Mouse (Mus musculus) heart, adult 11 months (tissue): ENCODE data around the gene Syne2.

Source experiments
- DNase-seq: peaks from one replicate; pipeline ENCODE4 v3.0.0; 2022

Syne2 gene

GRCm38 (mm10) chr12:76070386-76070785, 252.5 kb downstream of the Syne2 start:
- DNase-seq, result no peak

- peak; percentile 94 for DNase-seq
Observed at GRCm38 (mm10) chr12:76071935-76072849, 254.3 kb downstream of the Syne2 start.

- no peak for DNase-seq
Observed at GRCm38 (mm10) chr12:76073066-76073826, 255.3 kb downstream of the Syne2 start.

- no peak for DNase-seq
Observed at GRCm38 (mm10) chr12:76073981-76074380, 256.0 kb downstream of the Syne2 start.

- peak; percentile 75 for DNase-seq
Observed at GRCm38 (mm10) chr12:76080876-76081556, 263.1 kb downstream of the Syne2 start.

- DNase-seq, result no peak
Observed at GRCm38 (mm10) chr12:76081557-76082211, 263.8 kb downstream of the Syne2 start.

- DNase-seq, result peak; percentile 84
Observed at GRCm38 (mm10) chr12:76085066-76085465, 267.1 kb downstream of the Syne2 start.

GRCm38 (mm10) chr12:76085956-76086905, 268.3 kb downstream of the Syne2 start:
- peak; percentile 79 for DNase-seq

GRCm38 (mm10) chr12:76087025-76087424, 269.1 kb downstream of the Syne2 start:
- DNase-seq, result peak; percentile 65

GRCm38 (mm10) chr12:76092789-76093466, 275.0 kb downstream of the Syne2 start:
- DNase-seq, result no peak

- DNase-seq, result peak; percentile 88
Observed at GRCm38 (mm10) chr12:76093613-76094588, 276.0 kb downstream of the Syne2 start.

- DNase-seq, result peak; percentile 87
Observed at GRCm38 (mm10) chr12:76095117-76096035, 277.4 kb downstream of the Syne2 start.

GRCm38 (mm10) chr12:76102621-76103020, 284.7 kb downstream of the Syne2 start:
- DNase-seq, result no peak

- DNase-seq, result peak; percentile 98
Observed at GRCm38 (mm10) chr12:76104596-76105351, 286.8 kb downstream of the Syne2 start.

- no peak for DNase-seq
Observed at GRCm38 (mm10) chr12:76109646-76110405, 291.9 kb downstream of the Syne2 start.

GRCm38 (mm10) chr12:76111046-76111445, 293.1 kb downstream of the Syne2 start:
- no peak for DNase-seq

GRCm38 (mm10) chr12:76116577-76116976, 298.6 kb downstream of the Syne2 start:
- DNase-seq, result no peak
